Mouse (Mus musculus) heart, adult 2 months (tissue): ENCODE data around the gene Tmem120a.

Experiments used
- CTCF ChIP-seq: fragments of 200-600 bp; IDR thresholded peaks from 2 replicates; pipeline ENCODE4 v1.8.1; 2022; ENCODE audit warnings: antibody characterized with exemption, mild to moderate bottlenecking, moderate library complexity
- POLR2A ChIP-seq: fragments of 200-500 bp; IDR thresholded peaks from 2 replicates; pipeline ENCODE4 v1.6.1; 2011; ENCODE audit warnings: mild to moderate bottlenecking, low read depth, low read length, control low read depth; ENCODE audit not compliant: insufficient read depth

GRCm38 (mm10) chr5:135705383-135705782 lies 38.9 kb downstream of the Tmem120a start:
- no peak for TF ChIP-seq CTCF
- TF ChIP-seq POLR2A = no peak
